Mouse (Mus musculus) cerebral cortex, adult 2 months (tissue): ENCODE results near the gene Ltbp3.

Experiments used
- WGBS: fragments of 180-500 bp; shearing (Covaris S2); methylation state at CpG from one replicate; pipeline ENCODE4 v1.1.7; 2018; 5-methylcytosine and 5-hydroxymethylcytosine counted together

Gene Ltbp3

DNA sequence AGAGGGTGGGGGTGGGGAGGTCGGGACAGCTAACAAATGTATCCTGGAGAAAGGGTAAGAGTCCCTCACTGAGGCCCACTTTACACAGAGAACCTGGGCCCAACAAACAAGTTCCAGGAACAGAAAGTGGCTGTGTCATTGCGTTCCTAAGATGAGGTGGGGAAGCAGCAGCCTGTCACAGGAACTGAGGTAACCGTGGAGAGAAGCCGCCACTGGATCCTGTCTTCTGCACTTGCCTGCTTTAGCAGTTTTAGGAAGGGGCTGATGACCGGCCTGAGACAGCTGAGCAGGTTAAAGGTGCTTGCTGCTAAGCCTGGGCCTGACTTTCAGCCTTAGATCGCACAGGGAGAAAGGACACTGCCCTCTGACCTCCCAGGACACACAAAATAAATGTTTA lies 66.1 kb downstream of the Ltbp3 start:
- 27% methylated on average over 6 of the region's 6 CpGs for WGBS

DNA sequence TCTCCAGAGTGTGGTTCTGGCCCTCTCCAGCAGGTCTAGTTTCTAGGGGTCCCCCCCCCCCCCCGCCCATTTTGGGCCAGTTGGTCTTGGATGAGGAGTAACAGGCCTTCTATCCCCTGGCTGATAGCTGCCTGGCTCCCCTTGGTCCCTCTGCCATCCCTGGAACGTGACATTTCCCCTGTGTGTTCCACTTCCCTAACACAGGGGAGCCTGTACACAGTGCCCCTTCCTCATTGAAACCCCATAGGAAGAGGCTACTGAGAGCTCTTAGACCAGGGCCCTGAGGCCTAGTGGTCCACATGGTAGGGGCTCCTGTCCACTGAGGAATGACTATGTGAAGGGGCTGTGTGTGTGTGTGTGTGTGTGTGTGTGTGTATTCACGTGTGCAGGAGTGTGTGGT lies 67.0 kb downstream of the Ltbp3 start:
- 65% methylated on average over 3 of the region's 3 CpGs for WGBS
